Mouse (Mus musculus) heart, embryonic 15.5 days (tissue): Measurements from ENCODE around the gene Ubl4a. TPM values are rescaled to one million over a fixed set of nuclear protein-coding genes. Genes with fewer than 3 reads are reported as not detected.
"Not testable (repeated sequence)": the region's sequence is repeated elsewhere in the genome, so short reads cannot be mapped to it uniquely, and the experiment has no call there.

Experiments
- ATAC-seq: fragments of 200-750 bp; cut with Nextera tagmentation; replicated peaks from 2 replicates; pipeline ENCODE4 v1.8.0; 2017; ENCODE audit warnings: low read depth, moderate TSS enrichment; ENCODE audit not compliant: insufficient number of reproducible peaks, insufficient read depth, low FRiP score
- H3K27ac ChIP-seq: fragments of 300-500 bp; sonication (generic); 2 replicates; pipeline ENCODE4 v1.5.1; 2015; ENCODE audit warnings: mild to moderate bottlenecking, inconsistent platforms
- H3K27me3 ChIP-seq: fragments of 300-500 bp; sonication (generic); 2 replicates; pipeline ENCODE4 v1.6.1; 2015; ENCODE audit warnings: inconsistent platforms
- H3K36me3 ChIP-seq: fragments of 300-500 bp; sonication (generic); 2 replicates; pipeline ENCODE4 v1.6.1; 2015; ENCODE audit warnings: mild to moderate bottlenecking, inconsistent platforms
- H3K4me1 ChIP-seq: fragments of 300-500 bp; sonication (generic); replicated peaks from 2 replicates; pipeline ENCODE4 v1.6.1; 2015; ENCODE audit warnings: inconsistent platforms
- H3K4me2 ChIP-seq: fragments of 300-500 bp; sonication (generic); 2 replicates; pipeline ENCODE4 v1.6.1; 2015; ENCODE audit warnings: inconsistent platforms, mild to moderate bottlenecking, moderate library complexity
- H3K4me3 ChIP-seq: fragments of 300-500 bp; sonication (generic); 2 replicates; pipeline ENCODE4 v1.5.1; 2015; ENCODE audit warnings: mild to moderate bottlenecking, inconsistent platforms
- H3K9ac ChIP-seq: fragments of 300-500 bp; sonication (generic); 2 replicates; pipeline ENCODE4 v1.6.1; 2015; ENCODE audit warnings: mild to moderate bottlenecking, inconsistent platforms
- H3K9me3 ChIP-seq: fragments of 300-500 bp; sonication (generic); replicated peaks from 2 replicates; pipeline ENCODE4 v1.6.1; 2016; ENCODE audit warnings: inconsistent platforms
- WGBS: fragments of 180-500 bp; shearing (Covaris S2); methylation state at CpG from one replicate; pipeline ENCODE4 v1.1.7; 2015; ENCODE audit warnings: mixed read lengths; 5-methylcytosine and 5-hydroxymethylcytosine counted together
- polyA plus RNA-seq: library from polyadenylated mRNA; unstranded; fragments of >200 nt; fragmentation: Nextera tagmentation; extraction: Ambion mirVana; gene quantifications from 2 replicates; pipeline ENCODE4 v1.2.1, GENCODE M21; 2015

The Ubl4a gene
- 56.4 and 62.2 TPM in 2 replicates for polyA plus RNA-seq

DNA sequence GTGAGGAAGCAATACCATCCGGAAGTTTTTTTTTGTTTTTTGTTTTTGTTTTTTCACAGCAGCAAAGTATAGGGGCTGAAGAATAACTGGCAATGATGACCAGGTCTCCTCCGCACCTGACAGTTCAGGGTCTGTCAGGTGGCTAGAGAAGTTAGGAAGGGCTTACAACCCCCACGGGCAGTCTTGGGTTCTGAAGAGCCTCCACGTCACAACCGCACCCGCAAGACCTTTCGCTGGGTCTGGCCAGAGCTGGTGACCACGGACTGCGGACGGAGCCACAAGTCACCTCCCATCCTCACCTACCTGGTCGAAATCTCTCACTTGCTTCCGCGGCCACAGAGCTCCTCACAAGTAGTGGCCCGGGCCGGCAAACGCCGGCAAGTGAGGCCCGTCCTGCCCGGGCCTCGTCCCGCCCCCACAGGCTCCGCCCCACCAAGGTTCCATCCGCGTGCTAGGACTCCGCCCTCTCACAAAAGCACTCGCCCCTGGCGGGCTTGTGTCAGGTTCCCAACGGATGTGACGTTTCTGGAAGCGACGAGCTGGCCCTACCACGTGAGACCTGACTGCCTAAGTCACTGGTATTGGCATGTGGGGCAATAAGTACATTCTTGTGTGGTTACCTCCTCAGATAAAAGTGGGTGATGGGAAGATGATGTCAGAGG, at the start of gene Ubl4a, which contains the start of gene Slc10a3:
Ubl4a (minus strand) TSS at position 331 of the 662 bp plus-strand sequence.
Slc10a3 (minus strand) TSS at position 462 of the 662 bp plus-strand sequence.
- H3K4me2 ChIP-seq, result peak within 1 kb of the TSS; percentile 73
- no peaks in the 10 kb centered on the region for H3K27me3 ChIP-seq
- no peaks in the 10 kb centered on the region for H3K36me3 ChIP-seq
- ATAC-seq, result peak; percentile 84
- peak within 1 kb of the TSS; percentile 51 for H3K9ac ChIP-seq
- H3K9me3 ChIP-seq, result no peaks in the 10 kb centered on the region
- H3K4me1 ChIP-seq, result no peaks in the 10 kb centered on the region
- WGBS, result 8% methylated on average over 32 of the region's 32 CpGs
- peak within 1 kb of the TSS; percentile 57 for H3K4me3 ChIP-seq
- no peak within 1 kb of the TSS for H3K27ac ChIP-seq

GRCm38 (mm10) chrX:74413377-74413776, 40.4 kb upstream of the Ubl4a start:
- Histone ChIP-seq H3K27me3 (no peaks in the 10 kb centered on the region), H3K27ac (no peak overlapping the region), H3K9me3 (no peaks in the 10 kb centered on the region), H3K4me2 (no peak overlapping the region), H3K9ac (no peak overlapping the region), H3K36me3 (no peaks in the 10 kb centered on the region), H3K4me3 (no peak overlapping the region), H3K4me1 (no peaks in the 10 kb centered on the region)
- ATAC-seq, result no peak

GRCm38 (mm10) chrX:74408340-74408739, 35.3 kb upstream of the Ubl4a start:
- Histone ChIP-seq H3K9me3 (no peaks in the 10 kb centered on the region), H3K9ac (no peak overlapping the region), H3K4me2 (no peak overlapping the region), H3K4me1 (no peaks in the 10 kb centered on the region), H3K27me3 (no peaks in the 10 kb centered on the region), H3K27ac (no peak overlapping the region), H3K36me3 (no peaks in the 10 kb centered on the region), H3K4me3 (no peak overlapping the region)
- ATAC-seq, result no peak
- 46% methylated on average over 2 of the region's 2 CpGs for WGBS

DNA sequence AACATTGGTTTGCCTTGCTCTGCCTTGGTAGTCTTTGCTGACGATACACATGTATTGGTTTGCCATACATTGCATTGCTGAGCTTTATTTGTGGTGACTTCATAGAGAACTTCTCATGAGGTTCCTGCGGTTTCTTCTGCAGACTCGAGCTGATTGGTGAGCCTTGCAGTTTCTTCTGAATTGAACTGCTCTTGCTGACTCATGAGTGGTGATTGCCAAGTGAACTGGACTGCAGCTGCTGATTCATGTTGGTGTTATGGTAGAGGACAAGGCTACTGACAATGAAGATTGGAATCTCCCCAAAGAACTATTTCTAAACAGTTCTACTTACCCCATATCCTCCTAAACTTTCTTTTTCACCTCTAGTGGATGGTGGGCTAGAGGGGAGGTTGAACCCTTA, 27.1 kb upstream of the Ubl4a start:
- Histone ChIP-seq H3K27ac (no peak overlapping the region), H3K4me1 (no peaks in the 10 kb centered on the region), H3K9ac (no peak overlapping the region), H3K4me3 (no peak overlapping the region), H3K27me3 (no peaks in the 10 kb centered on the region), H3K4me2 (no peak overlapping the region), H3K9me3 (no peaks in the 10 kb centered on the region), H3K36me3 (no peaks in the 10 kb centered on the region)
- ATAC-seq, result no peak
- 77% methylated on average over 3 of the region's 3 CpGs for WGBS

DNA sequence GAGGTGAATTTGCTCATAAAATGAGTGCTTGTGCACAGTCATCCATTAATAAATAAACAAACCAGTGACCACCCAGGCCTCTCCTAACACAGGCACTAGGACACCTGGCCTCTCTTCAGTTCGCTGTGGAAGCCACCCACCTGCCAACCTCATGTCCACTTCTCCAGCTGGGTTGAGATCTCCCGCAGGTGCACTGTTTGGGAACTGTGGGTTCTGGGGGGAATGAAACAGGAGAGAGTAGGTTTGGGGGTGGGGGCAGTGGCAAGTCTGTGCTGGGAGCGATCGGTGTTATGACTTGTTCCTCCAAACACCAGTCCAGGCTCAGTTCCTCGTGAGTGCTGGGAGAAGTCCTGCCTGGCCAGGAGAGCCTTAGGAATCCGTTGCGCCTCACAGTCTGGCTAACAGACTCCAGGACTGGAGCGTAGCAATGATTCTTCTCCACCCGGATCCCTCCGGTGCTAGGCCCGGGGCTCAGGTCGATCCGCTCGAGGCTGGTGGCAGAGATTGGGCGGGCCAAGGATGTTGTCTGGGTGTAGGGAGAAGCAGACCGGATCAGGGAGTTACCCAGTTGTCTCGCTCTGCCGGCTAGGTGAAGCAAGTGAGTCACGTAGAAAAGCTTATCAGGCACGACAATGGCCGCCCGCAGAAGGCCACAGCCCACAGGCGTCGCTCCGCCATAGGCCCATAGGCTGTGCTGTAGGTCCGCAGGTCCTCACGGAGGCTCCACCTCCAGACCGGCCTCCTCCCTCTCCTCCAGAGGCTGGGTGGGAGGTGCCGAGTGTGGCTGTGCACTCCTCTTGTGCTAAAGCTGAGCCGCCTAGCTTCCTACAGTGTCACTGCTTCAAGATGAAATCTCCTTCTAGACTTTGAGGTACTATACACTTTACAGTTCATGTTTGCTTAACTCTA, 19.8 kb upstream of the Ubl4a start, which contains the start of the genes Fam3a and Ikbkg:
Fam3a (minus strand) TSS at position 738 of the 909 bp plus-strand sequence.
Ikbkg (plus strand) TSS at position 756 of the 909 bp plus-strand sequence.
- 16% methylated on average over 30 of the region's 30 CpGs for WGBS
- Histone ChIP-seq H3K4me2 (peak within 1 kb of the TSS; percentile 66), H3K27me3 (no peaks in the 10 kb centered on the region), H3K27ac (peak within 1 kb of the TSS; percentile 88), H3K4me1 (0 out of 2 replicates have a peak, but pooled peaks cover 3% of the 10 kb centered on the region), H3K9me3 (no peaks in the 10 kb centered on the region), H3K9ac (peak within 1 kb of the TSS; percentile 65), H3K36me3 (no peaks in the 10 kb centered on the region), H3K4me3 (peak within 1 kb of the TSS; percentile 62)
- peak; percentile 100 for ATAC-seq

- Histone ChIP-seq H3K9ac (no peak overlapping the region), H3K36me3 (no peaks in the 10 kb centered on the region; the same call in 1 of the 2 replicates), H3K4me1 (0 out of 2 replicates have a peak, but pooled peaks cover 3% of the 10 kb centered on the region), H3K27me3 (no peaks in the 10 kb centered on the region), H3K4me2 (no peak overlapping the region), H3K4me3 (no peak overlapping the region), H3K9me3 (no peaks in the 10 kb centered on the region), H3K27ac (no peak overlapping the region)
- no peak for ATAC-seq
Measured at GRCm38 (mm10) chrX:74388153-74388552, 15.1 kb upstream of the Ubl4a start.

DNA sequence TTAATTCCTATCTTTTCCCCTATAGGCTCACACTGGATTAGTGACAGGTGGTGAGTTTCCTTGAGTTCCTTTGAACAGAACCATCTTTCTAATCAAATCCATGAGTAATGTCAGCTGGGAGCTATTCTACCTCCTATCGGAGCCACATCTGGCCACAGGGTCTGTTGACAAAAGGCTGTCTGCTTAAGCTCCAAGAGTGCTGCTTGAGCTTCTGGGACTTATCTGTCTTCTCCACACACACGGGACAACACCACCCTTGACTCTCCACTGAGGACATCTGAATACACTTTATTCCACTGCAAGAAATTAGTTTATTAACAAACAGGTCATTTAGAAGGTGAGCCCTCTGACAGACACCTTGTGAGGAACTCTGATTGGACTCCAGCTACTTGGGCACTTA, 11.4 kb upstream of the Ubl4a start:
- no peaks in the 10 kb centered on the region for H3K9me3 ChIP-seq
- H3K9ac ChIP-seq, result no peak overlapping the region
- H3K36me3 ChIP-seq, result no peaks in the 10 kb centered on the region; the same call in 1 of the 2 replicates
- H3K27me3 ChIP-seq, result no peaks in the 10 kb centered on the region
- no peak for ATAC-seq
- H3K4me3 ChIP-seq, result no peak overlapping the region
- 72% methylated on average over 2 of the region's 2 CpGs for WGBS
- H3K27ac ChIP-seq, result no peak overlapping the region
- H3K4me1 ChIP-seq, result no peaks in the 10 kb centered on the region
- no peak overlapping the region for H3K4me2 ChIP-seq

DNA sequence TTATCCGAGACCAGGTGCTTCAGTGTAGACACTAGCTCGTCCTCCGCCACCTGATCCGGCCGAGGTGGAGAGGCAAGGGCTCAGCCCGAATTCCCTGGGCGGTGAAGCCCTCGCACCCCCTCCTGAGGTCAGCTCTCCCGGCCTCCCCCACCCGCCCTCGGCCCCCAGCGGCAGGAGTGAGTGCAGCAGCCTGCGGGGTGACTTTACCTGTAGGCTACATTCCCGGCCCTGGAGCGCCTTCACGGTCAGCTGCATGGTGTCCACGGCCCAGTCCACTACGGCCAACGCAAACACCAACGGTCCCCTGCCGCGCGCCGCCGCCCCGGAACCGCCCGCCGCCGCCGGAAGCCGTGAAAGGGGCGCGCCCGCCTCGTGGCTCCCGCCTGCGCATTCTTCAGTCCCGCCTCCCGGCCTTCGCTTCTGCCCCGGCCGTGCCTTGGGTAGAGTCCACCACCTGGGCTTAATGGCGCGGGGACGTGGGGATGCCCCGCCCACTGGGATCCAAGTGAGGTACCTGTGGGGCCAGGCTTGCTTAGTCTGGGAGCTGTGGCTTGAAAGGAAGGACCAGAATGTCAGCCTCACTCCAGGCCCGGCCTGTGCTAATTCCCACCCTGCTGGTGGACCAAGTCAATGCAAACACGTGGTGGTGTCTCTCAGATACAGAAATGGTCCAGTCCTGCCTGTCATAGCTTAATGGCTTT, 4.7 kb downstream of the Ubl4a start:
- H3K9me3 ChIP-seq, result no peaks in the 10 kb centered on the region
- 12% methylated on average over 39 of the region's 49 CpGs for WGBS
- H3K36me3 ChIP-seq, result peaks cover 6% of the 10 kb centered on the region; the same call in 1 of the 2 replicates
- peaks cover 7% of the 10 kb centered on the region for H3K4me1 ChIP-seq
- H3K27ac ChIP-seq, result peak overlapping the region; percentile 78
- H3K4me2 ChIP-seq, result peak overlapping the region; percentile 72
- H3K9ac ChIP-seq, result peak overlapping the region; percentile 70
- ATAC-seq, result peak; percentile 67
- no peaks in the 10 kb centered on the region for H3K27me3 ChIP-seq
- H3K4me3 ChIP-seq, result peak overlapping the region; percentile 66

- H3K27ac ChIP-seq, result peak overlapping the region; percentile 78; the same call in 1 of the 2 replicates
- peak overlapping the region; percentile 66 for H3K4me3 ChIP-seq
Measured at GRCm38 (mm10) chrX:74367512-74367911, 5.5 kb downstream of the Ubl4a start.

DNA sequence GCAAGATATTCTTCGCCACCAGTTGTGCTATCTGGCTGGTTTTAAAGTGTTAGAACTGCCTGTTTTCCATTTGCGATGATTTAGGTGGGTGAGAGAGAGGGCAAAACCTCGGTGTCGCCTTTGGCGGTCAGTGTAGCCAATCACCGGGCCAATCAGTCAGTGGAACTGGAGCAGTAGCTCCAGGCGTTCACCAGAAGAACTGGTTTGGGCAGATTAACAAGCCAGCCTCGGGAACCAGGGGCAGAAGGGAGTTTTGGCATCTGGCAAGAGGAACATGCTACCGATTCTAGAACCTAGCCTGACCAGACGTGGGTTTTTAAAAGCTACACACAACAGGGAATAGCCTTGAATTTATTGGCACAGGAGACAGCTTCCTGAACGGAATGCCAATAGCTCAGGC, 13.8 kb downstream of the Ubl4a start:
- WGBS, result 37% methylated on average over 11 of the region's 11 CpGs
- Histone ChIP-seq H3K4me2 (no peak overlapping the region), H3K9me3 (no peaks in the 10 kb centered on the region), H3K36me3 (no peaks in the 10 kb centered on the region), H3K27ac (no peak overlapping the region), H3K4me1 (no peaks in the 10 kb centered on the region), H3K9ac (no peak overlapping the region), H3K4me3 (no peak overlapping the region), H3K27me3 (no peaks in the 10 kb centered on the region)
- ATAC-seq, result no peak

More at GRCm38 (mm10) chrX:74367512-74367911, 5.5 kb downstream of the Ubl4a start:
- ATAC-seq, result no peak
- peaks cover 6% of the 10 kb centered on the region; the same call in 1 of the 2 replicates for H3K36me3 ChIP-seq
- WGBS, result 39% methylated on average over 10 of the region's 10 CpGs
- H3K9me3 ChIP-seq, result no peaks in the 10 kb centered on the region
- peaks cover 7% of the 10 kb centered on the region for H3K4me1 ChIP-seq
- H3K9ac ChIP-seq, result peak overlapping the region; percentile 70
- peak overlapping the region; percentile 72 for H3K4me2 ChIP-seq
- H3K27me3 ChIP-seq, result no peaks in the 10 kb centered on the region

- not testable (repeated sequence) for ATAC-seq, H3K9ac ChIP-seq, H3K4me1 ChIP-seq, H3K27ac ChIP-seq, H3K4me2 ChIP-seq, H3K4me3 ChIP-seq, H3K36me3 ChIP-seq, H3K27me3 ChIP-seq, H3K9me3 ChIP-seq
- 86% methylated on average over 3 of the region's 3 CpGs for WGBS
Measured at GRCm38 (mm10) chrX:74357069-74357468, 15.9 kb downstream of the Ubl4a start.
